Mouse (Mus musculus): Measurements from ENCODE around the gene Tbl3. TPM values are rescaled to one million over a fixed set of nuclear protein-coding genes. Genes with fewer than 3 reads are reported as not detected.

The Tbl3 gene
- polyA plus RNA-seq, 1 experiment from 2014 or later: 67.8 TPM

DNA sequence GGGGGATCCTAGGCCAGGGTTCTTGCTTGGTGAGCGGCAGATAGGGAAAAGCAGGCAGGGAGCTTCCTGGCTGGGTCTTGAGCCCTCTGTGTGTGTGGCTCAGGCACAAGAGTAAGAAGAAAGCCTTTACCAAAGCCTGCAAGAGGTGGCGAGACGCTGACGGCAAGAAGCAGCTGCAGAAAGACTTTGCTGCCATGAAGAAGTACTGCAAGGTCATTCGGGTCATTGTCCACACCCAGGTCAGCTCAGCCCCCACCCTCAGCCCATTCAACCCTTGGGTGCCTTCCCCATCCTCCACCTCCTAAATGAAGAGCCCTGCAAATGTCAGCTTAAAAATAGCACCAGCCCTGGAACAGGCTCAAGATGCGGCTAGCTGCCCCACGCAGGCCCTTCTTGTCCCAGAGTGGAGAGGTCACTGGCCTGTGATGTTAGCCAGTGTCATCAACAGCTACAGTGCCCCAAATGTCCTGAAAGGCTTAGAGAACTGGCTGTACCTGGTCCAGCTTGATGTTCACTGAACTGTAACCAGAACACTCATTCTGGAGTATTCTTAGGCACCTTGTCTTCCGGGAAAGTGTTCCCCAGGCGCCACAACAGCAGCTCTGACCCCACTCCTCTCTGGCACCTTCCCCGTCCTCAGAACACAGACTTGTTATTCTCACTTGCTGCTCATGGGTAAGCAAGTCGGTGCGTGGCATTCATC lies 24.9 kb upstream of the Tbl3 start:
- H3K4me3 ChIP-seq (ENCODE audit: low read depth, low read length): no peak overlapping the region
- no peak for ATAC-seq (ENCODE audit: insufficient number of reproducible peaks, insufficient read depth, low FRiP score, low read depth)
- no peak overlapping the region for H3K27ac ChIP-seq (ENCODE audit: low read length)
- no peaks in the 10 kb centered on the region for H3K27me3 ChIP-seq (ENCODE audit: control insufficient read depth, insufficient read depth, low read length)
- WGBS: 76% methylated on average over 12 of the region's 12 CpGs
- H3K36me3 ChIP-seq (ENCODE audit: control insufficient read depth, insufficient read depth, low read length): no peaks in the 10 kb centered on the region
- no peak overlapping the region for H3K4me2 ChIP-seq (replicated peaks; ENCODE audit: low read depth, low read length)
- H3K9ac ChIP-seq (replicated peaks; ENCODE audit: low read depth, low read length): no peak overlapping the region
- H3K9me3 ChIP-seq (ENCODE audit: control insufficient read depth, low read depth, low read length): no peaks in the 10 kb centered on the region
- H3K4me1 ChIP-seq (ENCODE audit: control insufficient read depth, insufficient read depth, low read length): peaks cover 6% of the 10 kb centered on the region

DNA sequence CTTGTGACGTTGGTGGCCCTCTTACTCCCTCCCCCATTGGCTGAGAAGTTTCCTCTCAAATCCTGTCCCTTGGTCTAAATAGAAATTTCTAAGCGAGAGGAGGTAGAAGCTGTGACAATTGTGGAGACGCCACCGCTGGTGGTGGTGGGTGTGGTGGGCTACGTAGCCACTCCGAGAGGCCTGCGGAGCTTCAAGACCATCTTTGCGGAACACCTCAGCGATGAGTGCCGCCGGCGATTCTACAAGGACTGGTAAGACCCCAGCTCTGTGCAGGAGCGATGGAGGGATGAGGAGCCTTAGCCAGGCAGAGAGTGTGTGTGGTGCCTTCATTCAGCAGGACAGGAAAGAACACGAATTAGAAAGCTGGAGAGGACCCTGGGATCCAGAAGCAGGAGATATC lies 23.3 kb upstream of the Tbl3 start:
- no peaks in the 10 kb centered on the region for H3K36me3 ChIP-seq (ENCODE audit: control insufficient read depth, insufficient read depth, low read length)
- no peak overlapping the region for H3K4me2 ChIP-seq (replicated peaks; ENCODE audit: low read depth, low read length)
- no peak for ATAC-seq (ENCODE audit: insufficient number of reproducible peaks, insufficient read depth, low FRiP score, low read depth)
- H3K4me3 ChIP-seq (ENCODE audit: low read depth, low read length): no peak overlapping the region
- H3K27ac ChIP-seq (ENCODE audit: low read length): no peak overlapping the region
- H3K27me3 ChIP-seq (ENCODE audit: control insufficient read depth, insufficient read depth, low read length): no peaks in the 10 kb centered on the region
- H3K4me1 ChIP-seq (ENCODE audit: control insufficient read depth, insufficient read depth, low read length): no peaks in the 10 kb centered on the region
- H3K9me3 ChIP-seq (ENCODE audit: control insufficient read depth, low read depth, low read length): no peaks in the 10 kb centered on the region
- WGBS: 83% methylated on average over 14 of the region's 14 CpGs
- no peak overlapping the region for H3K9ac ChIP-seq (replicated peaks; ENCODE audit: low read depth, low read length)

- H3K9ac ChIP-seq (replicated peaks; ENCODE audit: low read depth, low read length): no peak overlapping the region
- no peaks in the 10 kb centered on the region for H3K36me3 ChIP-seq (ENCODE audit: control insufficient read depth, insufficient read depth, low read length)
- no peak overlapping the region for H3K4me2 ChIP-seq (replicated peaks; ENCODE audit: low read depth, low read length)
- WGBS: 66% methylated on average over 6 of the region's 6 CpGs
- no peaks in the 10 kb centered on the region for H3K4me1 ChIP-seq (ENCODE audit: control insufficient read depth, insufficient read depth, low read length)
- H3K27me3 ChIP-seq (ENCODE audit: control insufficient read depth, insufficient read depth, low read length): no peaks in the 10 kb centered on the region
- H3K9me3 ChIP-seq (ENCODE audit: control insufficient read depth, low read depth, low read length): no peaks in the 10 kb centered on the region
- no peak overlapping the region for H3K27ac ChIP-seq (ENCODE audit: low read length)
- H3K4me3 ChIP-seq (ENCODE audit: low read depth, low read length): no peak overlapping the region
- no peak for ATAC-seq (ENCODE audit: insufficient number of reproducible peaks, insufficient read depth, low FRiP score, low read depth)
Measured at GRCm38 (mm10) chr17:24729067-24729466, 21.6 kb upstream of the Tbl3 start.

DNA sequence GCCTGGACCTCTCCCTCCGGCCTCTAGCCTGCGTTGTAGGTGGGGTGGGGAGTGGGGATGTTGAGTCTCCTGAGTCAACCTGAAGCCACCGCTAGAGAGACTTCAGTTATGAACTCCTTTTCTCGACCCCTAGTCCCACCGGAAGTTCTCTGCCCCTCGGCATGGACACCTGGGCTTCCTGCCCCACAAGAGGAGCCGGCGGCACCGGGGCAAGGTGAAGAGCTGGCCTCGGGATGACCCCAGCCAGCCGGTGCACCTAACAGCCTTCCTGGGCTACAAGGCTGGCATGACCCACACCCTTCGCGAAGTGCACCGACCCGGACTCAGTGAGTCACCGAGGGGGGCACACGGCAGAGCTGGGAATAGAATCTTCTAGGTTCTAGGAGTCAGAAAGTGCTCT lies 20.7 kb upstream of the Tbl3 start:
- no peaks in the 10 kb centered on the region for H3K36me3 ChIP-seq (ENCODE audit: control insufficient read depth, insufficient read depth, low read length)
- H3K9ac ChIP-seq (replicated peaks; ENCODE audit: low read depth, low read length): no peak overlapping the region
- H3K4me3 ChIP-seq (ENCODE audit: low read depth, low read length): no peak overlapping the region
- no peak overlapping the region for H3K4me2 ChIP-seq (replicated peaks; ENCODE audit: low read depth, low read length)
- H3K9me3 ChIP-seq (ENCODE audit: control insufficient read depth, low read depth, low read length): no peaks in the 10 kb centered on the region
- H3K4me1 ChIP-seq (ENCODE audit: control insufficient read depth, insufficient read depth, low read length): peaks cover 2% of the 10 kb centered on the region; the same call in 1 of the 2 replicates
- H3K27me3 ChIP-seq (ENCODE audit: control insufficient read depth, insufficient read depth, low read length): no peaks in the 10 kb centered on the region
- 64% methylated on average over 17 of the region's 17 CpGs for WGBS
- H3K27ac ChIP-seq (ENCODE audit: low read length): no peak overlapping the region
- no peak for ATAC-seq (ENCODE audit: insufficient number of reproducible peaks, insufficient read depth, low FRiP score, low read depth)

DNA sequence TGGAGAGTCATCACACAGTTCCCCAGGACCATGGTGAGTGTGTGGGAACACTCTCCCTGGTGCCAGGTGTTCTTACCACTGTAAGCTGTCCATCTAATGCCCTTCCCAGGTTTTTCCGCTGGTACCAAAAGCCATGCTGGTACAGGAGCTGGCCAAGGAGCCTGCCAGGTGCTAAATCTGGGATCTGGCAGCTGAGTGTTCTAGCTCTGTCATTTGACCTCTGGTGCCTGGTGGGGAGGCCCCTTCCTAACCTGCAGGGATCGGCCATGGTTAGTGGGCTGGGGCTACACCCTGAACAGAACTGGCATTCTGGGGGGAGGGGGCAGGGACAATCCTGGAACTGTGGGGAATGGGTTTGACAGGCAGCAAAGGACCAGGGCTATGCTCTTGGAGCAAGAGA lies 20.2 kb upstream of the Tbl3 start, which contains the start of gene Rpl3l:
TSS of gene Rpl3l (plus strand) at position 203 of the 400 bp plus-strand sequence.
- H3K9me3 ChIP-seq (ENCODE audit: control insufficient read depth, low read depth, low read length): no peaks in the 10 kb centered on the region
- 67% methylated on average over 2 of the region's 2 CpGs for WGBS
- no peak within 1 kb of the TSS for H3K9ac ChIP-seq (replicated peaks; ENCODE audit: low read depth, low read length)
- no peak within 1 kb of the TSS for H3K4me3 ChIP-seq (ENCODE audit: low read depth, low read length)
- no peaks in the 10 kb centered on the region for H3K27me3 ChIP-seq (ENCODE audit: control insufficient read depth, insufficient read depth, low read length)
- H3K36me3 ChIP-seq (ENCODE audit: control insufficient read depth, insufficient read depth, low read length): no peaks in the 10 kb centered on the region
- no peak for ATAC-seq (ENCODE audit: insufficient number of reproducible peaks, insufficient read depth, low FRiP score, low read depth)
- H3K27ac ChIP-seq (ENCODE audit: low read length): no peak within 1 kb of the TSS
- H3K4me1 ChIP-seq (ENCODE audit: control insufficient read depth, insufficient read depth, low read length): peaks cover 6% of the 10 kb centered on the region; the same call in 1 of the 2 replicates
- no peak within 1 kb of the TSS for H3K4me2 ChIP-seq (replicated peaks; ENCODE audit: low read depth, low read length)

DNA sequence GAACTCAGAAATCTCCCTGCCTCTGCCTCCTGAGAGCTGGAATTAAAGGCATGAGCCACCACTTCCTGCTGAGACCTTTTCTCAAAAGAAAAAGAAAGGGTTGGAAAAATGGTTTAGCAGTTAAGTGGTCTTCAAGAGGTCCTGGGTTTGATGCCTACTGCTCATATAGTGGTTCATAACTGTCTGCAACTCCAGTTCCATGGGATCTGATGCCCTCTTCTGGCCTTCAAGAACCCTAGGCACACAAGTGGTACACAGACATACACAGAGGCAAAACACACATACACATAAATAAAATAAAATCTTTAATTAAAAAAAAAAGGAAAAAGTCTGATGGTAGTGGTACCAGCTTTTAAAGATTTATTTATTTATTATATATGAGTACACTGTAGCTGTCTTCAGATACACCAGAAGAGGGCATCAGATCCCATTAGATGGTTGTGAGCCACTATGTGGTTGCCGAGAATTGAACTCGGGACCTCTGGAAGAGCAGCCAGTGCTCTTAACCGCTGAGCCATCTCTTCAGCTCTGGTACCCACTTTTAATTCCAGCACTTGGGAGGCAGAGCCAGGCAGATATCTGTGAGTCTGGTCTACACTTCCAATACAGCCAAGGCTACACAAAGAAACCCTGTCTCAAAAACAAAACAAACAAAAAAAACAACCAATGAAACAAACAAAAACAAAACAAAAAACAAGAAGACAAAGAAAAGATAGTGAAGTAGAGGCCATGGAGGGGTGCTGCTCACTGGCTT lies 18.4 kb upstream of the Tbl3 start:
- 63% methylated on average over 3 of the region's 3 CpGs for WGBS
- Histone ChIP-seq H3K4me2 (replicated peaks; ENCODE audit: low read depth, low read length) (no peak overlapping the region), H3K4me1 (ENCODE audit: control insufficient read depth, insufficient read depth, low read length) (peaks cover 17% of the 10 kb centered on the region; the same call in 1 of the 2 replicates), H3K4me3 (ENCODE audit: low read depth, low read length) (no peak overlapping the region), H3K9ac (replicated peaks; ENCODE audit: low read depth, low read length) (no peak overlapping the region), H3K9me3 (ENCODE audit: control insufficient read depth, low read depth, low read length) (no peaks in the 10 kb centered on the region), H3K27ac (ENCODE audit: low read length) (no peak overlapping the region), H3K36me3 (ENCODE audit: control insufficient read depth, insufficient read depth, low read length) (peaks cover 13% of the 10 kb centered on the region), H3K27me3 (ENCODE audit: control insufficient read depth, insufficient read depth, low read length) (no peaks in the 10 kb centered on the region)
- ATAC-seq (ENCODE audit: insufficient number of reproducible peaks, insufficient read depth, low FRiP score, low read depth): no peak

- Histone ChIP-seq H3K27ac (ENCODE audit: low read length) (peak within 1 kb of the TSS; percentile 70; the same call in 1 of the 2 replicates), H3K9ac (replicated peaks; ENCODE audit: low read depth, low read length) (peak within 1 kb of the TSS; percentile 65), H3K9me3 (ENCODE audit: control insufficient read depth, low read depth, low read length) (no peaks in the 10 kb centered on the region), H3K27me3 (ENCODE audit: control insufficient read depth, insufficient read depth, low read length) (no peaks in the 10 kb centered on the region), H3K4me2 (replicated peaks; ENCODE audit: low read depth, low read length) (peak within 1 kb of the TSS; percentile 47), H3K36me3 (ENCODE audit: control insufficient read depth, insufficient read depth, low read length) (peaks cover 13% of the 10 kb centered on the region), H3K4me1 (ENCODE audit: control insufficient read depth, insufficient read depth, low read length) (peaks cover 17% of the 10 kb centered on the region; the same call in 1 of the 2 replicates), H3K4me3 (ENCODE audit: low read depth, low read length) (peak within 1 kb of the TSS; percentile 71)
- under 1% methylated on average over 30 of the region's 30 CpGs for WGBS
- ATAC-seq (ENCODE audit: insufficient number of reproducible peaks, insufficient read depth, low FRiP score, low read depth): peak; percentile 75
Measured at GRCm38 (mm10) chr17:24724184-24724583, 16.7 kb upstream of the Tbl3 start, which contains the start of gene Ndufb10. Gene Ndufb10 (minus strand): TSS chr17:24724478.

- Histone ChIP-seq H3K4me1 (ENCODE audit: control insufficient read depth, insufficient read depth, low read length) (peaks cover 17% of the 10 kb centered on the region; the same call in 1 of the 2 replicates), H3K4me2 (replicated peaks; ENCODE audit: low read depth, low read length) (peak overlapping the region; percentile 47), H3K4me3 (ENCODE audit: low read depth, low read length) (peak overlapping the region; percentile 71), H3K36me3 (ENCODE audit: control insufficient read depth, insufficient read depth, low read length) (peaks cover 13% of the 10 kb centered on the region), H3K27me3 (ENCODE audit: control insufficient read depth, insufficient read depth, low read length) (no peaks in the 10 kb centered on the region), H3K9me3 (ENCODE audit: control insufficient read depth, low read depth, low read length) (no peaks in the 10 kb centered on the region), H3K9ac (replicated peaks; ENCODE audit: low read depth, low read length) (peak overlapping the region; percentile 65), H3K27ac (ENCODE audit: low read length) (peak overlapping the region; percentile 70; the same call in 1 of the 2 replicates)
- peak; percentile 3; the same call in 1 of the 2 replicates for ATAC-seq (ENCODE audit: insufficient number of reproducible peaks, insufficient read depth, low FRiP score, low read depth)
- under 1% methylated on average over 15 of the region's 15 CpGs for WGBS
Measured at GRCm38 (mm10) chr17:24723881-24724180, 16.4 kb upstream of the Tbl3 start.
